Mouse (Mus musculus) c-Kit-positive CD71-positive TER-119-positive erythroid progenitor cells, embryonic 14.5 days (primary cell): ENCODE measurements at regions not wholly inside any gene's neighbourhood (a gene's known extent, or its start where the extent isn't known, plus 50 kb on each side); places are given as distances from the start of the nearest gene placed in this dataset.
A peak's percentile ranks its signal among the peaks of the same experiment; 100 is the strongest.

Source experiments
- DNase-seq: peaks from one replicate; pipeline ENCODE4 v3.0.0-alpha.2; 2013; ENCODE audit warnings: low spot score

- DNase-seq = no peak
Measured at GRCm38 (mm10) chr1:125149817-125150216, 285.7 kb downstream of the Actr3 start.

GRCm38 (mm10) chr1:125123861-125124260 is 311.7 kb downstream of the Actr3 start:
- DNase-seq = no peak

- DNase-seq = no peak
Measured at GRCm38 (mm10) chr1:125100596-125100995, 334.9 kb downstream of the Actr3 start.

GRCm38 (mm10) chr1:125084906-125085305 is 350.6 kb downstream of the Actr3 start:
- DNase-seq = no peak

GRCm38 (mm10) chr1:125039572-125040326 is 395.8 kb downstream of the Actr3 start:
- DNase-seq = no peak

GRCm38 (mm10) chr1:125013301-125013700 is 422.2 kb downstream of the Actr3 start:
- no peak for DNase-seq

GRCm38 (mm10) chr1:125011893-125012292 is 423.6 kb downstream of the Actr3 start:
- no peak for DNase-seq

- DNase-seq = no peak
Measured at GRCm38 (mm10) chr1:124997577-124997976, 437.9 kb downstream of the Actr3 start.

- no peak for DNase-seq
Measured at GRCm38 (mm10) chr1:124950849-124951248, 484.7 kb downstream of the Actr3 start.

GRCm38 (mm10) chr1:124904373-124904772 is 531.2 kb downstream of the Actr3 start:
- DNase-seq = no peak

GRCm38 (mm10) chr1:124871148-124871547 is 564.4 kb downstream of the Actr3 start:
- DNase-seq = no peak

GRCm38 (mm10) chr1:124866248-124866647 is 569.3 kb downstream of the Actr3 start:
- no peak for DNase-seq

- DNase-seq = no peak
Measured at GRCm38 (mm10) chr1:124845681-124846080, 589.8 kb downstream of the Actr3 start.

GRCm38 (mm10) chr1:124825717-124826116 is 609.8 kb downstream of the Actr3 start:
- no peak for DNase-seq

- DNase-seq = no peak
Measured at GRCm38 (mm10) chr1:124793026-124793425, 642.5 kb downstream of the Actr3 start.

- DNase-seq = no peak
Measured at GRCm38 (mm10) chr1:124790646-124791045, 644.9 kb downstream of the Actr3 start.

- no peak for DNase-seq
Measured at GRCm38 (mm10) chr1:124790130-124790529, 645.4 kb downstream of the Actr3 start.

- no peak for DNase-seq
Measured at GRCm38 (mm10) chr1:124783066-124783465, 652.5 kb downstream of the Actr3 start.

- DNase-seq = no peak
Measured at GRCm38 (mm10) chr1:124777685-124778084, 657.8 kb downstream of the Actr3 start.

- no peak for DNase-seq
Measured at GRCm38 (mm10) chr1:124756721-124757120, 678.8 kb downstream of the Actr3 start.

- no peak for DNase-seq
Measured at GRCm38 (mm10) chr1:124739777-124740176, 694.4 kb upstream of the Dpp10 start.

GRCm38 (mm10) chr1:124730364-124730763 is 685.0 kb upstream of the Dpp10 start:
- no peak for DNase-seq

- peak; percentile 8 for DNase-seq
Measured at GRCm38 (mm10) chr1:124718065-124718464, 672.7 kb upstream of the Dpp10 start.

- DNase-seq = no peak
Measured at GRCm38 (mm10) chr1:124706246-124706645, 660.9 kb upstream of the Dpp10 start.
